Mouse (Mus musculus) kidney, adult 18-20 months (tissue): Measurements from ENCODE around the gene Foxj2.
A peak's percentile ranks its signal among the peaks of the same experiment; 100 is the strongest.

ENCODE experiments used
- DNase-seq: peaks from one replicate; pipeline ENCODE4 v3.0.0; 2021

Gene Foxj2

DNA sequence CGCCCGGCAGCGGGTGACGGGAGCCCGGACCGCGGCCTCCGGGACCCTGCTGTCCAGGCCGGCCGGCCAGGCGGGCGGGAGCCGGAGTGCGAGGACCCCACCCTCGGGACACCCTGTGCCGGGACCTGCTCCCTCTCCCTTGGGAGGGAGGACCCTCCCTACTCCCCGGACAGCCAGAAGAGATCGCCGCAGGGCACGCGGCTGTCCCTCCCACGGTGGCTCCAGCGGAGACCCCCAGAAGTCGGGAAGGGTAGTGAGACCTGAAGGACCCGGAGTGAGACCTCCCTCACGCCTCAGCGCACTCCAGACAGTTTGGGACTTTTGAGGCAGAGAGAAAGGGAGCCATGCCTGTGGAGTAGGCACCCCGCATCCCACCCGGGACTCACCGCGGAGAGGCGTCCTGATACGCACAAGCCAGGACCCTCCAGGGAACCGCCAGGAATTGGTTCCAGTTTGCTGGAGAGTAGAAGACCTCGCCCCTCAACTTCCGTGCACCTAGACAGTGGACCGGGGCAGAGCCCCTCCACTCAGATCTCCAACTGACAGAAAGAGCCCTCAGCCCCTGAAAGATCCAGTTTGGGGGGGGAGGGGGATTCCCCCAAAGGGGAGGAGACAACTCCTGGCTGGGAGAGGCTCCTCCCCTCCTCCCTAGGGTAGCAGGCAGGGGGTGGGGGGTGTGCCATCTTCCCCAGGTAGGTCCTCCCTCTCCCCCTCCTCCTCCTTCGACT lies 521 bp downstream of the Foxj2 start:
- DNase-seq = peak; percentile 41

DNA sequence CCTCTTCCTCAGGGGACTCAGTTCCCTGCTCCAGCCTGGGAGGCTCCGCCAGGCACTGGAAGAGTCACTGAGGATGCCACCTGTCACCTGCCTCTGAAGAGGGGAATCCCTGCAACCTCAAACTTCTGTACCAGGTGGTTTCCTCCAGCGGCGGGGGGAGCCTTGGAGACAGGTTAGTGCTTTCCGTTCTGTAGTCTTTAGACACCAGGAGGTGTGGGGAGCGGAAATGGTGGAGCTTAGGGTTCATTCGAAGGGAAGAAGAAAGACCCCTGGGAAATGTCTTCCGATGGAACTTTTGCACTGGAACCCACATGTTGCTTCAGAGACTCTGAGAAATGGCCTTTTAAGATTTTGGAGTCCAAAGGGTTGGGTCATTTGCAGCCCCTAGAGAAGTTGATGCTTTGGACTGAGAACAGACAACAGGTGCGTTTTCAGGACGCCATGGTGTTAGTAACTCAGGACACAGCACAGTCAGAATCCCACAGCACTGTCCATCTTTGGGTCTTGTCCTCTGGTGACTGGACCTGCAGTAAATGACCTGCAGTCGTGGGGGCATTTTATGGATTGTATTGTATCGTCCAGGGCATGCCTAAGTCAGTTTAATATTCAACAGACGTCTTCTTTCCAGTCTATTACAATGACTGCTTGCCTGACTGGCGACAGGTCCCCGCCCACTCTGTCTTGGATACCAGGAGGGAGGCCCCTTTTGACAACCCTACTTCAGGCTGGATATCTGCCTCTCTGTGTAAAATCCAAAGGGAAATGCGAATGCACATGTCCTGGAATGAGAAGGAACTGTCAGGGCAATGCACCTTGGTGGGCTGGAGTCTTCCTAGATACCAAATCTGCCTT lies 1.3 kb downstream of the Foxj2 start:
- DNase-seq = peak; percentile 33

DNA sequence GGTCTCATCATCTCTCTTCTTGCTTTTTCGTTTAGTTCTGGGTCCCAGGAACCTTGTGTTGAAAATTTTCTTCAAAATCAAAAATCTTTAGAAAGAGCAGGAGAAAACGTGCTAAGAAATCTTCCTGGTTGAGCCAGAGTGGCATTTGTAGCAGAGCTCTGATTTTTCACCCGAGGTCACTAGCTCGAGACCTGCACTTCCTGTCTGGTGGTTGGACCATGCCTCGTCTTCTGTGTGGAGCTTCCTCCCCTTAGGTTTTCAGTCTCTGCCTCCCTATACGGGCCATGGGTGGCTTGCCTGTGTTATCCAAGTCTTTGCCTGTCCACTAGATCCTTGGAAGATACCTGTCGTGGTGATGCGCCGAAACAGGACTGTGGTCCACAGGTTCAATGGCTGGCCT lies 2.1 kb downstream of the Foxj2 start:
- no peak for DNase-seq

DNA sequence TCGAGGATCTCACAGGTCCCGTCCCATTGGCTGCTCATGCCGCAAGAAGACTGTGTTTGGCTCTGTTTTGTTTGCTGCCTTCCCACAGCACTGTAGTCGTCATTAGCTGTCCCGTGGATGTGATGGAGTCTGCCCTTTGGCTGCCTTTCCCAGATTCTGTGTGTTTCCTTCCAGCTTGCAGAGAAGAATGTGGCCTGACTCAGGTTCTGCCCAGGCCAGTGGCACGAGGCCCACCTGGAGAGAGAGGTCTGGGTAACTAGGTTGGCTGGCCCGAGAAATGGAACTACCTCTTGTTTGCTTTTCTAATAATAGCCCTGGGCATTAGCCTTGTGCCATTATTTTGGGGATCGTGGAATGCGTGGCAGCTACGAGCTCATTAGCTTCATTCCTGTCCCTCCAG lies 4.4 kb downstream of the Foxj2 start:
- DNase-seq = peak; percentile 26

DNA sequence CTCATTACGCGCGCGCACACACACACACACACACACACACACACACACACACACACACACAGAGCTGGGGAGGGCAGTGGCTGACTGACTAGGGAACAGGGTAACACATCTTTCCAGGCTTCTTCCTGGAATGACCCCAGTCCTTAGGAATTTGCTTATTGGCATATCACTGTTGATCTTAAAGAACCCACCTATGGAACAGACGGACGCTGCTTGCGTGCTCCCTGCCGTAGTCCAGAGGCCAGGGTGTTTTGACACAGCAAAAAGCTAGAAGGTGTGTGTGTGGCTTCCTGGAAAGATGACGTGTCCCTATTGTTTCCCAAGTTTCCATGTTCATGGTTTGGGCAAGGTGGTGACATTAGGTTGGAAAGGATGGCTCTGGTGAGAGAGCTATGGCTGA lies 5.5 kb downstream of the Foxj2 start:
- DNase-seq = no peak

DNA sequence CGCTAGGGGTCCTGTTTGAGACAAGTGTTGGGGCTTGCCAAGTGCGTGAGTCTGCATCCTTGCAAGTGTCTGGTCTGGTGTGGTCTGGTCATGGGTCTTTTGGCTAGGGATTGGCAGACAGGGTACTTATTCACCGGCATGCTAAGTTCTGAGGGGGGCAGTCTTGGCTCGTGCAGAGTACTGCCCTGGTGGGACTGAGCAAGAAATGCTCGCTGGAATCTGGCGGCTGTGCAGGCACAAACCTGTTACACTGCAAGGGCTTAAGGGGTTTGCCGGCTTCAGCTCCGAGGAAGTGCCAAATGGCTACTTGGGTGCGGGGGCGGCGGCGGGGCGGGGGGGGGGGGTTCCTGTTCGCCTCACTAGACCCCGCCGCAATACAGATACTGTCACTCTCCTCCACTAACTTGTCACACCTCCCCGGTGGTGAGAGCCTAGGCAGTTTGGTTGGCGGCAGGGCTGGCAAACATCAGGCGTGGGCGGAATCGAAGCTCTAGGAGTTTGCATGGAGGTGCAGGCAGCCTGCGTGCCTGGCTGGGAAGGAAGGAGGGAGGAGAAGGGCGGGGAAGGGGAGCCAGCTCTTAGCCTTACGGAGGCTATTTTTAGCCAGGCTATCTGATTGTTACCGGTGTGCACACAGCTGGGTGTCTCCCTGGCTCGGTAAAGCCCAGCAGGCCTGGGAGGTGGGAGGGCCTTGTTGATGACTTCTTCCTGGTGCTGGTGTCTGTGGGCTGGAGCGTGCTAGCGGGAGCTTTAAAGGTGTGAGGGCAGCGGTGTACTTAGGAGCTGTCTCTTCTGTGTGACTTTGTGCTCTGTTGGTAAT lies 6.4 kb downstream of the Foxj2 start:
- peak; percentile 60 for DNase-seq

DNA sequence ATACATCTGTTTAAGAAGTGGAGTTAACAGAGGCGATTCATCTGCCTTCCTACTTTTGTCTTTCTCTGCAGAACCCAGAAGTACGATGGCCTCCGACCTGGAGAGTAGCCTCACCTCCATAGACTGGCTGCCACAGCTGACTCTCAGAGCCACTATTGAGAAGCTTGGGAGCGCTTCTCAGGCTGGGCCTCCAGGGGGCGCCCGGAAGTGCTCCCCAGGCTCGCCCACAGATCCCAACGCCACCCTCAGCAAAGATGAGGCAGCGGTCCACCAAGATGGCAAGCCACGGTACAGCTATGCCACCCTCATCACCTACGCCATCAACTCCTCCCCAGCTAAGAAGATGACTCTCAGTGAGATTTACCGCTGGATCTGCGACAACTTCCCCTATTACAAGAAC lies 8.4 kb downstream of the Foxj2 start:
- DNase-seq = peak; percentile 37

DNA sequence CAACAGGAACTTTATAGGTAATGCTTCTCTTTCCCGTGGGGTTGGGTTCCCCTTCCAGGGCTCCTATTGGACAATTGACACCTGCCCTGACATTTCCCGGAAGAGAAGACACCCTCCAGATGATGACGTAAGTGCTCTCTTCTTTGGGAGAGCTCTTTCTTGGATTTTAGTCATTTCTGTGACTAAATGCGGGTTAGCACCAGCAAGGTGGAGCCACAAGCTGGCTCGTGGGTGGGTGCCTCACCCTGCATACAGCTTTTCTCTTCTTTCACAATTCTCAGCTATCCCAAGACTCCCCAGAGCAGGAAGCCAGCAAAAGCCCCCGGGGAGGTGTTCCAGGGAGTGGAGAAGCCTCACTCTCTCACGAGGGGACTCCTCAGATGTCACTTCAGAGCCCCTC lies 13.2 kb downstream of the Foxj2 start:
- DNase-seq = no peak

DNA sequence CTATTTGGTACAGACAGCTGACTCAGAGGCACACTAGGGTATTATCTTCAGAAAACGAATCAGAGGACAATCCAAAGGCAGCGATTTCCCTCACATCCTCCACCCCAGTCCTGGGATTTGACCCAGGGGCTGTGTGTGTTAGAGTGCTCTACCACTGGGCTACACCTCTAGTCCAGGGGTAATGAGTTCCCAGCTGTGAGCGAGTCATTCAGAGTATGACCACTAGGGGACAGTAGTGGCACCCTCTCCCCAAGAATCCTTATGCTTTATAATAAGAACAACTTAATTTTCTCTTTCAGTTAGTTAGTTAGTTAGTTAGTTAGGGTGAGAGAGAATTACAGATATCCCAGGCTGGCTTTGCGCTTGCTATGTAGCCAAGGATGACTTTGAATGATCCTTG lies 14.7 kb downstream of the Foxj2 start:
- peak; percentile 63 for DNase-seq

DNA sequence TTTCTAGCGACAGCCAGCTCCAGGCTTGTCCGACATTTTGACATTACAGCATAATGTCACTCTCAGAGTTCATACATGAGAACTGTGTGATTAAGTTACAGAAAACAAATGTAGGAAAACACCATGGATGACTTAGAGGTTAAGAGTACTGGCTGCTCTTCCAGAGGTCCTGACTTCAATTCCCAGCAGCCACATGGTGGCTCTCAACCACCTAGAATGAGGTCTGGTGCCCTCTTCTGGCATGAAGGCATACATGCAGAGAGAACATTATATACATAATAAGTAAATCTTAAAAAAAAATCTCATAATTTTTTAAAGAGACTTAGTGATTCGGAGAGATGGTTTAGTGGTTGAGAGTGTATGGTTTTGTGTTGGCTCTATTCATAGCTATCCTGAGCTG lies 17.3 kb downstream of the Foxj2 start:
- DNase-seq = no peak

DNA sequence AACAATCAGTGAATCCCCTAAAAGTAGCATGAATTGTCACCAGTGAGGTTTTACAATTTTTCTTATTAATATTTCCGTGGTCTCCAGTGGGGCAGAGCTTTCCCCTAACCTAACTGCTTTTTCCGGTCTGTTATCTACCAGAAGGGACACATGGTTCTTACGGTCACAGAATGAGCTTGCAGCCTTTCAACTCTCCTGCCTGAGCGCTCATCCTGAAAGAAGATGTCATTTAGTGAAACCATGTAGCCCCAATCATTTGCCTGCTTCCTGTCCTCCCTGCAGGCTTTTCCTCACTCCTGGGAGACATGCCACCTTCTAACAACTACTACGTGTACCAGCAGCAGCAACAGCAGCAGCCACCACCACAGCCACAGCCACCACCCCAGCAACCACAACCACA lies 17.8 kb downstream of the Foxj2 start:
- no peak for DNase-seq

DNA sequence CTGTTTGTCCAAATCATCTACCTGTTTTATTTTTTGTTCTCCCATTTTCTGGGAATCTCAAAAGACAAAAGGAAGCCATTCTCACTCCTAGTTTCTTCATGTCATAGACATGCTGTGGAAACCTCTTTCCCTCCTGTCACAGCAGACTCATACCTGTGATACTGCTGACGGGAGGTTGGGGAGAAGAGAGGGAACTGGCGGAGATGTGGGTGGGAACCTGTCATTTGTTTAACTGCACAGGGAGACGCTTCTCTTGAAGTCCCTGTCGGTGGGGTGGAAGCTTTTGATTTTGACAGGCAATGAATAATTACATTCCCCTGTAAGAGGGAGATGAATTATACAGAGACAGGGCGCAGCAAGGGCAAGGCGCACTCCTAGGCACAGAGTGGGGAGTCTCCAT lies 24.0 kb downstream of the Foxj2 start:
- no peak for DNase-seq

DNA sequence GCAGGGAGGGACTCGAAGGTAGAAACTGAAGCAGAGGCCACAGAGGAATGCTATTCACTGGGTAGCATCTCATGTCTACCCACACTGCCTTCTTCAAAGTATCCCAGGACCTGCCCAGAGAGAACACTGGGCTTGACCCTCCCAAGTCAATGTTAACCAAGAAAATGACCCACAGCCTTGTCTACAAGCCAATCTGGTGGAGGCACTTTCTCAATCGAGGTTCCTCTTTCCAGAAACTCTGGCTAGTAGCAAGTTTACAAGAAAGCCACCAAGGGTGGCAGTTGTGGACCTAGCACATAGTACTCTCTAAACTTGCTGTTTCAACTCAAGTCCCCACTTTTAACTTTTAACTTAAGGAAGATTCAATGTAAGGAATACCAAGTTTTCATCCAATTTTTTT lies 33.0 kb downstream of the Foxj2 start:
- no peak for DNase-seq

DNA sequence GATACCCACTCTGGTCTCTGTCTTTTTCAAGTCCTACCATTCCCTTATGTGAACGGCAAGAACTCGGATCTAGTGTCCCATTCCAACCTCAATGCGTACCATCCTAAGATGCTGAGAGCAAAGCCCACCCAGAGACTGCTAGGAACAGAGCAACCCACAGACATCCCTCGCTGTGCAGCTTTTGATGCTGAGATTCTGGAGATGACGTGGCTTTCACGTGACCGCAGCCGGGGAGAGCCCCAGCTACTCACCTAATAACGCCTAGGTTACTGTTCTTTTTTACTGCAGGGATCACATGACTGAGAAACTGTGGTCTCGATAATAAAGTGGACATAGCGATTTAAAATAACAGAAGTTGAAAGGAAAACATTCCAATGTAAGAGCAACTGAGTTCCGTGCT lies 34.8 kb downstream of the Foxj2 start:
- DNase-seq = no peak

DNA sequence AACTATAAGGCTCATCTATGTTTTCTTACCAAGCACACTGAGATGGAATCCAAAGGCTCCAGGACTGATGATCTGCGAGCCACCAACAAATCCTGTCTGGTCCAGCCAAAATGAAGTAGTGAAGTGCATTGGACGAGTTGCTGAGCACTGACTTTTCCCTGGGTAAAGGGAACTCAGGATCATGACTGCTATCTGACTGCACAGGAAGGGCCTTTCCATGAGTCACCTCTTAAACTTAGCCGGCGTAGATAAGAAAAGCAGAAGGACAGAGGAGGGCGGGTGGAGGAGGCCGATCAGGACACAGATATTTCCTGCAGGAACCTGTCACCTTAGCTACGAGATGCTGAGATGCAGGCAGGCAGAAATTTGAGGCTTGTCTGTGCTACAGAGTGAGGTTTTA lies 36.2 kb downstream of the Foxj2 start, which contains the start of gene C3ar1:
TSS of gene C3ar1 (minus strand) at position 207 of the 400 bp plus-strand sequence.
- DNase-seq = no peak

DNA sequence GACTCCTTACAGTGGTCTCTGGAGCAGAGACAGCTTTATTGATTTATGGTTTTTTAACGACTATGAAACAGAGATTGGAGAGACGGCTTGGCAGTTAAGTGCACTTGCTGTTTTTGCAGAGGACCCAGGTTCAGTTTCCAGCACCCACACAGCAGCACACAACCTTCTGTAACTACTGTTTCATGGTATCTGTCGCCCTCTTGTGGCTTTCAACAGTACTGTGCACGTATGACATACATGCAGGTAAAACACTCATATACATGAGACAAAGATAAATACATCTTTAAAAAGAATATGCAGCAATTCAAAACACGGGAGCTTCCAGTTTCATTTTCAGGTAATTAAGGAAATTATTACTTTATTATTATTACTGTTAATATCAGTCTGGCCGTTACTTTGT lies 42.7 kb downstream of the Foxj2 start:
- no peak for DNase-seq

DNA sequence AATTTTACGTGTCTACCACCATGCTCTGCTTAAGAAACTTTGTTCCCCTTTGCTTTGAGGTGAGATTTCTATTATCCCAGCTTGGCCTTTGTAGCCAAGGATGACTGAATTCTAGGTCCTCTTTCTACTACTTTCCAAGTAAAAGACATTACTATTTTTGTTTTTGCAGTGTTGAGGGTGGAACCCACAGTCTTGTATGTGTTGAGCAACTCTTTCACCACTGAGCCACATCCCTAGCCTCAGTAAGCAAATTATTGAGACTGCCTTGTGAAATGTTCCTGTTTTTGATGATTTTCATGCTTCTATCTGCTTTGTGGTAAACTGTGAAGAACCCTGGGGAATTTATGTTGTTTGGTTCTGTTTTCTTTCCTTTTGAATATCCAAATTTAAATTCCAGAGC lies 43.2 kb downstream of the Foxj2 start:
- DNase-seq = no peak

DNA sequence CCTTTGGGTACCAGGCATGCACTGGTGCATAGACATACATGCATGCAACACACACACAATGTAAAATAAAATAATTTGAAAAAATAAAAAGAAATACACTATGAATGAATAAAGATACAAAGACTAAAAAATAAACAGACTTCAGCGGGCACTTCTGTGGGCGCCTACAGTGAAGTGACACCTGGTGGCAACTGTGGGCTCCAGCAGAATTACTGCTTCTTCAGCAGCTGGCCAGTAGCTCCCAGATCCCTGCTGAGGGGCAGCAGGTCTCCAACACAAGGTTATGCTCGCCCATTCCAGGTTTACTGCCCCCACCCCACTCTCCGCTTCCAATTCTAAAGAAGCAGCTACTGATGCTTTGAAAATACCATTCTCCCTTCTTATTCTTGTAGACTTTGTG lies 48.2 kb downstream of the Foxj2 start:
- no peak for DNase-seq

DNA sequence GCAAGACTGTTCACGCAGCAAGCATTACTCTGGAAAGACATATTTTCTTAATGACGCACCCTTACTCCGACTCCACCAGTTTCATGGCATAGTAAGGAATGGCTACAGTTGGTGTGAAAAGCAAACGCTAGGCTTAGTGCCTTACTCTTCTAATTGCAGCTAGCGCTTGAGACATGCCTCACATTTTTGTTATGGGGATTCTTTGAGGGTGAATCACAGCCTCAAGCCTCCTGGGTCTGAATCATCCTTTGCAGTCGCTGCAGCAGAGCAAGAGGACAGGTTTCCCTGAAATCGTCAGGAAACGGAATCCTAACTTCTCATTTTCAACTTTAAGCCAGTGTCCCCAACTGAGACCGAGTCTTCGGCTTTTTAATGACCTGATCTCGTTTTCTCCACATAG lies 50.1 kb downstream of the Foxj2 start:
- no peak for DNase-seq

DNA sequence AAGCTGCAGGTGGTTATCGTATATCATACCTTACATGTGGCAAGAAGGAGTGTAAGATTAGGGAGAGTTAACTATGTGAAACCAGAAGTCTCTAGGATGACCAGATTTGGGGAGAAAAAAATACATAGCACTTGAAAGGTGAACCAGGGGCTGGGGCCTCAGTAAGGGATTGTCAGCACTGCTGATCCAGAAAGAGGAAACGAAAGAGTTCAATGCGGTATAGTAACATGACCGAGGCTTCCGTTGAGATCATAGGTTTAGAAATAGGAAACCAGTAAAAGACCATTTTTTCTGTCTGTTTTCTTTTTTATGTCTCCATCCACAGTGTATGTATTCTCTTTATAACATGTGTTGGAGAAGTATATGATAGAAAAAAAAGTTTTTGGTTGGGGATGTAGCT lies 53.1 kb downstream of the Foxj2 start:
- DNase-seq = no peak

DNA sequence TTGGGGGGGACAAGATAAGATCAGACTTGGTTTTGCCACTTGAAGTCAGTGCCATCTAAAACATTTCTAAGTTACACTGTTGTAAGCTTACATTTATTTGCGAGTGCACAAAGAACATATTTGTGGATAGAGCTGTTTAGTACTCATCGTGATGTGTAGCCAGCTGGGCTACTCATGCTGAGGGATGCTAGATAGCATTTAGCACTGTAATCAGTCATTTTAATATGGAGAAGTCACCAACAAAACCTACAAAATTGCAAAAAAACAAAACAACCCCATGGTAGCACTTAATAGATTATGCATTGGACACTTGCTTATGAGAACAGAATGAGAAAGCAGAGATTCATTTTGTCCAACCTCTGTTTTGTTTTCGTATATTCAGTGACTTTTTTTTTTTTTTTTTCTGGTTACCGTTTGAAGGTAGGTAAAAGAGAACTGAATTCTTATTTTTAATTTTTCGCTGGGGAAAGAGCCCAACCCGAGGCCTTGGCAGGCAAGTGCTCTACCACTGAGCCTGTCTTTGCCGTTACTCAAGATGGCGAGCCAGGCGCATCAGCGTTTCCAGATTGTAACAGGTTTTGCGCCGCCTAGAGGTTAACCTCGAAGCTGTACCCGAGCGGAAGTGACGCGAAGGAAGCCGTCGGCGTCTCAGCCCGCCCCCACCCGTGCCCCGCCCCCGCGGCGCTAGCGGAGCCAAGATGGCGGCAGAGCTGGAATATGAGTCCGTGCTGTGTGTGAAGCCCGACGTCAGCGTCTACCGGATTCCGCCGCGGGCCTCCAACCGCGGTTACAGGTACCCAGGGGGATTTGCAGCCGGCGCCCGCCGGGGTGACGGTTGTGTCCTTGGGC lies 54.4 kb downstream of the Foxj2 start, which contains the start of gene Necap1:
TSS of gene Necap1 (plus strand) at position 604 of the 849 bp plus-strand sequence.
- peak; percentile 98 for DNase-seq

DNA sequence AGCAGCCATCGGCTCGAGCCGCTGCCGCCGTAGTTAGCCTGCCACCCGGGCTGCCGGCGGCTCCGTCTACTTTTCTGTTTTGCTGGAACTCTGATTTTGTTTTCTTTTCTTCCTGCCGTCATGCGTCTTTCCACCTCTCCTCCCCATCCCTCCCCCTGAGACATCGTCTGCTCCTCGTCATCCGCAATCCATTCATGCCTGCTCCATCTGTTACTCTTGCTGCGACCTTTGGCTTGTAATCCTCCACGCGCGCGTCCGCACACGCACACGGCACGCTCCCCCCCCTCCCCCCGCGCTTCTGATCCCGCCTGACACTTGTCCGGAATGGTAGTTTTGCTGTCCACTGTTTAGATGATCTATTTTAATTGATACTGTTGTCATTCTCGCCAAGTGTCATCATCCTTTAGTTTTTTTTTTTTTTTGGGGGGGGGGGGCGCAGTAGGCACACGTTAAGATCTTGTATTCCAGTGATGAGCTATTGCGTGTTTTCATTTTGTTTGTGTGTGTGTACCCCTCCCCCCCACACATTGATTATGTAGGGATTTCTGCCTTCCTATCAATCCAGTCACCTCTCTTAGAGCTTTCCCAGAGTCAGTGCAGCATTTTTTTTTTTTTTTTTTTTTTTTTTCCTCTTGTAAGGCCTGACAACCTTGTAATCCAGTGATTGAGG lies 55.1 kb downstream of the Foxj2 start:
- DNase-seq = no peak
